Mouse (Mus musculus) G1E (cell line): ENCODE data around the gene Cobl.

Source experiments
- CTCF ChIP-seq: IDR thresholded peaks from 2 replicates; pipeline ENCODE4 v1.5.1; 2012; ENCODE audit warnings: low read depth, low read length, inconsistent platforms, mixed read lengths
- GATA1 ChIP-seq: IDR thresholded peaks from 2 replicates; pipeline ENCODE4 v1.6.1; 2012; ENCODE audit warnings: borderline replicate concordance, low read length, inconsistent platforms, mixed read lengths
- POLR2AphosphoS5 ChIP-seq: IDR thresholded peaks from 2 replicates; pipeline ENCODE4 v1.6.1; 2012; ENCODE audit warnings: low read depth, low read length, inconsistent platforms; ENCODE audit not compliant: insufficient replicate concordance
- TAL1 ChIP-seq: conservative IDR thresholded peaks from 2 replicates; pipeline ENCODE4 v1.6.1; 2012; ENCODE audit warnings: low read depth, low read length, inconsistent platforms, mixed read lengths

GRCm38 (mm10) chr11:12469638-12470037, 4.9 kb upstream of the Cobl start:
- TF ChIP-seq CTCF (no peak), GATA1 (no peak), TAL1 (no peak), POLR2AphosphoS5 (no peak)
